Mouse (Mus musculus) hindbrain, embryonic 11.5 days (tissue): ENCODE data around the gene Dera. TPM values are rescaled to one million over a fixed set of nuclear protein-coding genes. Genes with fewer than 3 reads are reported as not detected.

ENCODE experiments used
- ATAC-seq: fragments of 200-750 bp; cut with Nextera tagmentation; 2 replicates; pipeline ENCODE4 v1.8.0; 2017; ENCODE audit warnings: mild to moderate bottlenecking, moderate TSS enrichment, moderate library complexity; ENCODE audit not compliant: low FRiP score
- DNase-seq: peaks from one replicate; pipeline ENCODE4 v3.0.0-alpha.2; 2015; ENCODE audit warnings: low spot score
- H3K27ac ChIP-seq: fragments of 300-500 bp; sonication (generic); 2 replicates; pipeline ENCODE4 v1.5.1; 2014; ENCODE audit warnings: mild to moderate bottlenecking, low read depth, low read length
- H3K27me3 ChIP-seq: fragments of 300-500 bp; sonication (generic); 2 replicates; pipeline ENCODE4 v1.6.1; 2014; ENCODE audit warnings: mild to moderate bottlenecking, low read length, moderate library complexity, mixed read lengths; ENCODE audit not compliant: control insufficient read depth, insufficient read depth
- H3K36me3 ChIP-seq: fragments of 300-500 bp; sonication (generic); 2 replicates; pipeline ENCODE4 v1.6.1; 2014; ENCODE audit warnings: mild to moderate bottlenecking, low read length, moderate library complexity, mixed read lengths; ENCODE audit not compliant: control insufficient read depth, insufficient read depth
- H3K4me1 ChIP-seq: fragments of 300-500 bp; sonication (generic); replicated peaks from 2 replicates; pipeline ENCODE4 v1.6.1; 2014; ENCODE audit warnings: low read length, mixed read lengths; ENCODE audit not compliant: control insufficient read depth, insufficient read depth
- H3K4me2 ChIP-seq: fragments of 300-500 bp; sonication (generic); replicated peaks from 2 replicates; pipeline ENCODE4 v1.6.1; 2014; ENCODE audit warnings: mild to moderate bottlenecking, low read depth, low read length
- H3K4me3 ChIP-seq: fragments of 300-500 bp; sonication (generic); 2 replicates; pipeline ENCODE4 v1.5.1; 2014; ENCODE audit warnings: low read depth, low read length
- H3K9ac ChIP-seq: fragments of 300-500 bp; sonication (generic); 2 replicates; pipeline ENCODE4 v1.6.1; 2014; ENCODE audit warnings: low read depth, low read length
- H3K9me3 ChIP-seq: fragments of 300-500 bp; sonication (generic); 2 replicates; pipeline ENCODE4 v1.6.1; 2016; ENCODE audit warnings: low read length; ENCODE audit not compliant: control insufficient read depth
- WGBS: fragments of 180-500 bp; shearing (Covaris S2); extraction: QIAGEN DNeasy Blood & Tissue Kit; methylation state at CpG from one replicate; pipeline ENCODE4 v1.1.7; 2014; 5-methylcytosine and 5-hydroxymethylcytosine counted together
- polyA plus RNA-seq: library from polyadenylated mRNA; unstranded; fragments of >200 nt; fragmentation: Nextera tagmentation; extraction: Ambion mirVana; gene quantifications from 2 replicates; pipeline ENCODE4 v1.2.1, GENCODE M21; 2014

Dera gene
- polyA plus RNA-seq, 1 experiment from 2014 or later = 54.1 TPM

GRCm38 (mm10) chr6:137796596-137797567 is 42.5 kb downstream of the Dera start:
- no peak overlapping the region for H3K4me2 ChIP-seq
- 75% methylated on average over 28 of the region's 29 CpGs for WGBS
- no peak overlapping the region for H3K27ac ChIP-seq
- H3K4me3 ChIP-seq = no peak overlapping the region
- no peaks in the 10 kb centered on the region for H3K27me3 ChIP-seq
- H3K36me3 ChIP-seq = peaks cover 5% of the 10 kb centered on the region; the same call in 1 of the 2 replicates
- no peak overlapping the region for H3K9ac ChIP-seq
- no peaks in the 10 kb centered on the region for H3K9me3 ChIP-seq
- no peaks in the 10 kb centered on the region for H3K4me1 ChIP-seq
- DNase-seq (peak; percentile 69), ATAC-seq (peak; percentile 46)

GRCm38 (mm10) chr6:137799253-137799652 is 44.9 kb downstream of the Dera start:
- H3K36me3 ChIP-seq = peaks cover 5% of the 10 kb centered on the region; the same call in 1 of the 2 replicates
- 92% methylated on average over 9 of the region's 9 CpGs for WGBS
- H3K27ac ChIP-seq = no peak overlapping the region
- H3K4me3 ChIP-seq = no peak overlapping the region
- ATAC-seq (no peak), DNase-seq (no peak)
- H3K4me1 ChIP-seq = no peaks in the 10 kb centered on the region
- H3K9me3 ChIP-seq = no peaks in the 10 kb centered on the region
- no peak overlapping the region for H3K9ac ChIP-seq
- H3K4me2 ChIP-seq = no peak overlapping the region
- H3K27me3 ChIP-seq = no peaks in the 10 kb centered on the region

GRCm38 (mm10) chr6:137803456-137804005 is 49.2 kb downstream of the Dera start:
- ATAC-seq (no peak), DNase-seq (no peak)
- WGBS = 68% methylated on average over 12 of the region's 12 CpGs
- H3K9me3 ChIP-seq = no peaks in the 10 kb centered on the region
- no peaks in the 10 kb centered on the region for H3K27me3 ChIP-seq
- H3K4me1 ChIP-seq = no peaks in the 10 kb centered on the region
- H3K4me3 ChIP-seq = no peak overlapping the region
- H3K27ac ChIP-seq = no peak overlapping the region
- H3K9ac ChIP-seq = no peak overlapping the region
- H3K4me2 ChIP-seq = no peak overlapping the region
- H3K36me3 ChIP-seq = peaks cover 5% of the 10 kb centered on the region; the same call in 1 of the 2 replicates

GRCm38 (mm10) chr6:137804121-137804520 is 49.8 kb downstream of the Dera start:
- Histone ChIP-seq H3K9me3 (no peaks in the 10 kb centered on the region), H3K4me2 (no peak overlapping the region), H3K36me3 (peaks cover 5% of the 10 kb centered on the region; the same call in 1 of the 2 replicates), H3K9ac (no peak overlapping the region), H3K27ac (no peak overlapping the region), H3K27me3 (no peaks in the 10 kb centered on the region), H3K4me1 (no peaks in the 10 kb centered on the region), H3K4me3 (no peak overlapping the region)
- DNase-seq = no peak
- WGBS = 74% methylated on average over 7 of the region's 7 CpGs
- ATAC-seq = no peak

- no peak overlapping the region for H3K4me2 ChIP-seq
- H3K36me3 ChIP-seq = peaks cover 5% of the 10 kb centered on the region; the same call in 1 of the 2 replicates
- no peaks in the 10 kb centered on the region for H3K9me3 ChIP-seq
- ATAC-seq (no peak), DNase-seq (no peak)
- 51% methylated on average over 9 of the region's 9 CpGs for WGBS
- no peak overlapping the region for H3K27ac ChIP-seq
- no peak overlapping the region for H3K9ac ChIP-seq
- H3K27me3 ChIP-seq = no peaks in the 10 kb centered on the region
- no peaks in the 10 kb centered on the region for H3K4me1 ChIP-seq
- no peak overlapping the region for H3K4me3 ChIP-seq
Observed at GRCm38 (mm10) chr6:137804606-137805005, 50.3 kb downstream of the Dera start.

GRCm38 (mm10) chr6:137806342-137806741 is 52.0 kb downstream of the Dera start:
- no peak overlapping the region for H3K4me3 ChIP-seq
- DNase-seq = no peak
- H3K9ac ChIP-seq = no peak overlapping the region
- no peak overlapping the region for H3K4me2 ChIP-seq
- no peak overlapping the region for H3K27ac ChIP-seq
- no peaks in the 10 kb centered on the region for H3K27me3 ChIP-seq
- H3K9me3 ChIP-seq = no peaks in the 10 kb centered on the region
- WGBS = 93% methylated on average over 3 of the region's 3 CpGs
- ATAC-seq = no peak
- no peaks in the 10 kb centered on the region for H3K4me1 ChIP-seq
- no peaks in the 10 kb centered on the region for H3K36me3 ChIP-seq

GRCm38 (mm10) chr6:137806806-137807205 is 52.5 kb downstream of the Dera start:
- WGBS = 94% methylated on average over 8 of the region's 8 CpGs
- no peaks in the 10 kb centered on the region for H3K36me3 ChIP-seq
- H3K9ac ChIP-seq = no peak overlapping the region
- H3K4me2 ChIP-seq = no peak overlapping the region
- no peak overlapping the region for H3K4me3 ChIP-seq
- no peaks in the 10 kb centered on the region for H3K9me3 ChIP-seq
- no peak for DNase-seq
- H3K4me1 ChIP-seq = no peaks in the 10 kb centered on the region
- no peak overlapping the region for H3K27ac ChIP-seq
- no peaks in the 10 kb centered on the region for H3K27me3 ChIP-seq
- ATAC-seq = no peak

- H3K9ac ChIP-seq = no peak overlapping the region
- ATAC-seq (no peak; the same call in 1 of the 2 replicates), DNase-seq (no peak)
- no peaks in the 10 kb centered on the region for H3K36me3 ChIP-seq
- H3K27me3 ChIP-seq = no peaks in the 10 kb centered on the region
- no peak overlapping the region for H3K4me2 ChIP-seq
- no peak overlapping the region for H3K27ac ChIP-seq
- H3K4me3 ChIP-seq = no peak overlapping the region
- H3K4me1 ChIP-seq = no peaks in the 10 kb centered on the region
- H3K9me3 ChIP-seq = no peaks in the 10 kb centered on the region
- WGBS = 94% methylated on average over 6 of the region's 6 CpGs
Observed at GRCm38 (mm10) chr6:137807296-137807695, 53.0 kb downstream of the Dera start.
